Mouse (Mus musculus) T-cell, adult 66 days (primary cell): ENCODE measurements around the gene Ddx41. TPM values are rescaled to one million over a fixed set of nuclear protein-coding genes. Genes with fewer than 3 reads are reported as not detected.

Experiments
- total RNA-seq, 2 experiments: library from RNA; stranded (reverse); gene quantifications; 3 replicates in 1 of 2; 4 replicates in 1 of 2; pipeline ENCODE4 v1.2.4; 2023

Ddx41 gene
- 10 to 100 TPM; 84.6 to 86.4 TPM for total RNA-seq

GRCm38 (mm10) chr13:55536194-55537175 lies at the start of gene Ddx41:
TSS of gene Ddx41 (minus strand) at chr13:55536658.

GRCm38 (mm10) chr13:55573432-55573831 lies 37.0 kb upstream of the Ddx41 start, which contains the start of gene Tmed9:
TSS of gene Tmed9 (plus strand) at chr13:55573732.

GRCm38 (mm10) chr13:55571027-55571751 lies 34.7 kb upstream of the Ddx41 start, which contains the start of gene Fam193b:
TSS of gene Fam193b (minus strand) at chr13:55571120.

GRCm38 (mm10) chr13:55529198-55529915 lies 7.1 kb downstream of the Ddx41 start, which contains the start of gene Dok3:
TSS of gene Dok3 (minus strand) at chr13:55529296.

GRCm38 (mm10) chr13:55513111-55513748 lies 23.2 kb downstream of the Ddx41 start, which contains the start of gene Pdlim7:
TSS of gene Pdlim7 (minus strand) at chr13:55513676.

GRCm38 (mm10) chr13:55487578-55488498 lies 48.6 kb downstream of the Ddx41 start, which contains the start of gene Dbn1:
TSS of gene Dbn1 (minus strand) at chr13:55488111.

Other genes with a start within 250 kb of the Ddx41 start
- gene Prelid1, start 216.2 kb downstream of the Ddx41 start, total RNA-seq: 100 to 1,000 TPM; 166 to 174 TPM
- 10 to 100 TPM; 49.3 to 51.2 TPM for gene Rab24, start 214.7 kb downstream of the Ddx41 start, total RNA-seq
- 1 to 10 TPM in 1 of 2 experiments, not detected in 1; 2.2 TPM for gene Mxd3, start 206.8 kb downstream of the Ddx41 start, total RNA-seq
- 100 to 1,000 TPM; 113 to 118 TPM for gene Lman2, start 173.9 kb downstream of the Ddx41 start, total RNA-seq
- 10 to 100 TPM; 85.9 to 93.2 TPM for gene Rgs14, start 166.9 kb downstream of the Ddx41 start, total RNA-seq
- gene Slc34a1, start 138.5 kb downstream of the Ddx41 start, total RNA-seq: not detected
- gene Pfn3, start 121.4 kb downstream of the Ddx41 start, total RNA-seq: not detected
- 1 to 10 TPM in 1 of 2 experiments, under 1 TPM in 1; 0.93 to 1.3 TPM for gene F12, start 109.9 kb downstream of the Ddx41 start, total RNA-seq
- 100 to 1,000 TPM; 461 to 470 TPM for gene Grk6, start 91.6 kb downstream of the Ddx41 start, total RNA-seq
- gene Prr7, start 72.4 kb downstream of the Ddx41 start, total RNA-seq: 10 to 100 TPM; 55.5 to 60.2 TPM
- under 1 TPM in 1 of 2 experiments, not detected in 1; 0.23 TPM for gene Dbn1, start 48.5 kb downstream of the Ddx41 start, total RNA-seq
- 10 to 100 TPM in 1 of 2 experiments, 1 to 10 TPM in 1; 9.7 to 10.0 TPM for gene Pdlim7, start 23.0 kb downstream of the Ddx41 start, total RNA-seq
- gene Dok3, start 7.4 kb downstream of the Ddx41 start, total RNA-seq: 1 to 10 TPM; 2.9 to 3.1 TPM
- 100 to 1,000 TPM; 173 to 176 TPM for gene Fam193b, start 34.5 kb upstream of the Ddx41 start, total RNA-seq
- gene Tmed9, start 37.1 kb upstream of the Ddx41 start, total RNA-seq: 100 to 1,000 TPM in 1 of 2 experiments, 10 to 100 TPM in 1; 97.9 to 102 TPM
- gene B4galt7, start 63.2 kb upstream of the Ddx41 start, total RNA-seq: 10 to 100 TPM; 42.2 TPM
- gene Caml, start 86.3 kb upstream of the Ddx41 start, total RNA-seq: 10 to 100 TPM; 20.2 to 23.3 TPM
- 100 to 1,000 TPM; 106 to 117 TPM for gene Ddx46, start 98.4 kb upstream of the Ddx41 start, total RNA-seq
- 10 to 100 TPM; 26.1 to 30.0 TPM for gene B230219D22Rik, start 156.5 kb upstream of the Ddx41 start, total RNA-seq
- 10 to 100 TPM; 24.7 to 35.2 TPM for gene Txndc15, start 178.0 kb upstream of the Ddx41 start, total RNA-seq
- gene Pcbd2, start 190.7 kb upstream of the Ddx41 start, total RNA-seq: 10 to 100 TPM; 25.7 to 33.9 TPM
- not detected for gene Catsper3, start 247.9 kb upstream of the Ddx41 start, total RNA-seq